Mouse (Mus musculus) 3T3-L1 (cell line): ENCODE measurements at regions not wholly inside any gene's neighbourhood (a gene's known extent, or its start where the extent isn't known, plus 50 kb on each side); places are given as distances from the start of the nearest gene placed in this dataset.

Experiments
- DNase-seq: peaks from one replicate; pipeline ENCODE4 v3.0.0-alpha.2; 2015; ENCODE audit warnings: low read depth, low spot score

DNA sequence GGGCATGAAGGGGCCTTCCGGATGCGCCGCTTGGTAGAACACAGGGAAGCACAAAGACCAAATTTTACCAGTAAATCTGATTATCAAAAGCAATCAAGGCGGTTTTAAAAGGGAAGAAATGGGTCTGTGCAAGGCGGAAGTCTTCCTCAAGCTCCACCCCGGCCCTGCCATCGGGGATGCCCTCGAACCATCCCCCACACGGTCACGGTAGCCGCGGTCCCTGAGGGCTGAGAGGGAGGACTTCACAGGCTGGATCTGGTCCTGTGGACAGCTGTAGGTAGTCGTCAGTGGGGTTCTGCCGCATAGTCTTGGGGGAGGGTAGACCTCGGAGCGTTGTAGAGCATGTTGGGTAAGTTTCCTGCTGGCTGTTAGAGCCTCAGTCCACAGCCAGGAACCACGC, 104.9 kb downstream of the Tpra1 start:
- DNase-seq, result no peak

DNA sequence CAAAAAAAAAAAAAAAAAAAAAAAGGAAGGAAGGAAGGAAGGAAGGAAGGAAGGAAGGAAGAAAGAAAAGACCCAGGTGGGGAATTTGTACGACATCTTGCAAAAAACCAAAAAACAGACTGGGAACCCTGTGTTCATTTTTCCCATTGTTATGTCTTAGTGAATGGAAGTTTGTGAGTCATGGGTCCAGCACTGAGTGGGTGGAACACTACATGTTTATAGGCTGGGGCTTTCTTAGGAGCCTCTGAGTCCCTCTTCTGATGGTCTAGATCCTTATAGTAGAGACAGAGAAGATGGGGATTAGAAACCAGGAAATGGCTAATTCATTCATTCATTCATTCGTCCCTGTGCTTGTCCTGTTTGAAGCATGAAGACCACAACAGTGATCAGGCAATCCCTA, 105.5 kb downstream of the Tpra1 start:
- DNase-seq, result peak; percentile 64

DNA sequence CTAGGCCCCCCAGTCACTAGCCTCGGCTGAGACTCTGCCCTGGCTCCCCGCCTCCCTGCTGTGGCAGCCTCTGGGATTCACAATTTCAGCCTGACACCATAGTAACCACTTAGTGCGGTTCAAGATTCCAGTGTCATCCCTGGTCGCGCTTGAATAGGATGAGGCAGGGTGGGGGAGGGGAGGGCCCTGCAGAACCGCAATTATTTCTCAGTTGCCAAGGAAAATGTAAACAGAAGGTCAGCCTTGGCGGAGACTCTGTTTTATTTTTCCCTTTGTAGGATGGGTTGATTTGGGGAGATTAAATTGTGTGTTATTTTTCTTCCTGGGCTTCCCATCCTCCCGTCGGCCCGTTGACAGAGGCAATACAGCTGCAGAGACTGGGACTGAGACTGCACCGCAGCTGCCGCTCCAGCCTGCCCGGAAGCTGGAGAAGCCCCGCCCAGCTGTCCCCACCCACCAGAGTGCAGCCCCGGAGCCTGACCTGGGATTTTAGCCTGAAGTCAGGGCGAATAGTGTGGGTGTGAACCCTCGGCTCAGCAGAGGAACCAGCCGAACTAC, 106.6 kb downstream of the Tpra1 start:
- DNase-seq, result no peak

DNA sequence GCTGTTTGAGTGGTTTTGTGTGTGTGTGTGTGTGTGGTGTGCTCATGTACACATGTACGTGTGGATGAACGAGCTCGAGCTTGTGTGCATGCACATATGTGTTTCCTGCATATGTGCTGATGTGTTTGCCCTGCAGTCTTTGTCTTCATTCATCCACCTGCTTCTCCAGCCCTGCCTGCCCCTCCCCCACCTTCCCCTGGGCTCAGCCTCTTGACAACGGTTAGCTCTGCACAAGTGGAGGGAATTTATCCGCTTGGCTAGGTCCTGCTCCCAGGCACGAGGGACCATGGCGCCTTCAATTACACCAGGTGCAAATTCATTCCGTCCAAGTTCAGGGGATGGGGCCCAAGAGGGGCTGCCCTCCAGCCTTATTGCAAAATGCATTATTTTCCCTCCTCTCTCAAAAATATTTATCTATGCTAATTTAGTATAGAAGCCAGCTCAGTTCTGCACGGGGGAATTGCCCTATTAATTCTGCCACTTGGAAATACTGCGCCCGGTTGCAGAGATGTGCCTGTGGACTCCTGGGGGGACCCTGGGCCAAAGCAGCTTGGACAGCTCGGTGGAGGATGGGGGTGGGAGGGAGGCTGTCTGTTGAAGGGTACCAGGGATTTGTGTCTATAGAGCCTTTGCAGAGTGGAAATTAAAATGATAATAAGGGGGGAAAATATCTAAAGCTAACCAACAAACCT, 111.1 kb downstream of the Tpra1 start:
- no peak for DNase-seq

DNA sequence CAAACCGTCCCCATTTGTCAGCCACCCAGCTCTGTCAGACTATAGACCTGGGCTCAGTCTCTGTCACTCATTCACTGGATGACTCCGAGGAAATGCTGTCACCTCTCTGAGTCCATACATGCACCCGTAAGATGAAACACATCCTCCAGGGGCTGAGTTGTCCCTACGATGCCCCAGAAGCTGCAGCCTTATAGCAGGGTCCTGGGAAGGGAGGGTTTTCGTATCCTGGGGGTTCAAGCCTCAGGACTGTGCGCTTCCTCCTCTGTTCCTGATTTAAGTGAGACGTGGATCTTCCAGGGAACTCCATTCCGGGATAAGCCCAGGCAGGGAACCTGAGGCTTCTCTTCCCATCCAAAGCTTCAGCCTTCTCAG, 111.6 kb downstream of the Tpra1 start:
- DNase-seq, result no peak

DNA sequence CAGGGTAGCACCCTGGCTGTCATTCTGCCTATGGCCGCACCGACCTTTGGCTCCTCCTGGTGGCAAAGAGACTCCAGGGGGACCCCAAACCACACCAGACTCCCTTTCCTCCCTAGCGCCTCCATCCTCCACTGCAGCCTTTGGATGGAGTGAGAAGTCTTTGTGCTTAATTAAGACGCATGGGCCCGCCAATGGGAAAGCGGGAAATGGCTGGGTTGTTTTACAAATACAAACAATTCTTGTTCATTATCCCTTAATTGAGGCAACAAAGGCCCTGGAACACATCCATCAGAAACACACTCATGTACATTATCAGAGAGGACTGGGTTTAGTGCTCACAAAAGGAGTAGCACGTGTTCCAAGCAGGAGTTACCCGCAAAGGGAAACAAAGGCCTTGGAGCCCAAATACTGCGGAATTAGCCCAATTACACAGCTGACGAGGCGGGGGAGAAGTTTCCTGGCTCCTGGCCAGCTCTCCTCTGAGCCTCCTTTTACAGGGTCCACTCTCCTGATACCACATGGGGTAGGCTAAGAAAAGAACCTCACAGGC, 122.1 kb downstream of the Tpra1 start:
- no peak for DNase-seq

DNA sequence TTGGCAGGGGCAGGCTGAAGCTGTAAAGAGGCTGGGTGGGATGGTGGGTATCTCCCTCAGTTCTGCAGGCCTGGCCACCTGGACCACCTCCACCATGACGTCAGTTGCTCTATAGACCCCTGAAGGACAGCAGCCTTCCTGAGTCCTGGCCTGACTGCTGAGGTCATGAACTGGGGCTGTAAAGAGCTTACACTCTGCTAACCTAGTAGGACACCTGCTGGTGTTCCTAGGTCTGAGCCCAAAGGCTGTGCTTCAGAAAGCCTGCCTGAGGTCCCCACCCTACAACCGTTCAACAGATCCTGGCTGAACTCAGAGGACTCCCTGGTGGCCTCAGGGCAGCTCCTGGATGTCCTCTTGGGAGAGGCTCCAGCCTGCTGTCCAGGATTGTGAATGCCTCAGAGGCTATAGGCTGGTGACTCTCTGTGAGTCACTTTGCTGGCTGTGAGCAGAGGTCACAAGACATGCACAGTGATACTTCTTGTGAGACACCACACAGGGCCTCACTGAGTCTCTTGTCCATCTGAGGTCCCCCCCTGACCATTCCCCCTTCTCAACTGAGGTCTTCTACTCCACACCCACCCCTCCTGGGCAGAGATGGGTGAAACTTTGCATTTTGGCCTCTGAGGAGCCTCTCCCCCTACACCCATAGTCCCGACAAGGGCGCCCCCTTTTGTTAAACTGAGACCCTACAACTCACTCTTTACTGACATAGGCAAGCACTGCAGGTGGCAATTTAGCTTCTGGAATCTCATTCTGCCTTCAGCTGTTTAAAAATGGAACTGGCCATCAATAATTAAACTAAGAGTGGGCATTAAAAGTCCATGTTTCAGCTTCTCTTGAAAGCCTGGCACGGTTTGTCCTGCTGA, 131.6 kb downstream of the Tpra1 start:
- peak; percentile 88 for DNase-seq

DNA sequence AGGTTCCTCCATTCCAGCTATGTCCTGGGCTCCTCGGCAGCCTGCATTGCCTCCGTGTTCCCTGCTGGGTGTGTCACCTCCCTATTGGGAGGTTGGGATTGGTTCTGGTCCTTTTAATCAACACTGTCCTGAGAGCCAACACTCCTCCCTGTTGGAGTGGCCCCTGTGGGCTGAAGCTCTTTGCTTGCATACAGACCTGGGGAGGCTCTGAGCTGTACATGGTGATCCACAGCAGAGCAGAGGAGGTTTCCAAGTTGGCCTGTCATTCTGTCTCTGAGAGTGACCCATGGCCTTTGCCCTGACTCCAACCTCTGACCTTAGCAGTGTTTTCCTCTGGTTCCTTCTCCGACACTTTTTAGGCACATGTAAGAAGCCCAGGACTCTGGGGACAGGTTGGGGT, 132.4 kb downstream of the Tpra1 start:
- DNase-seq, result no peak

DNA sequence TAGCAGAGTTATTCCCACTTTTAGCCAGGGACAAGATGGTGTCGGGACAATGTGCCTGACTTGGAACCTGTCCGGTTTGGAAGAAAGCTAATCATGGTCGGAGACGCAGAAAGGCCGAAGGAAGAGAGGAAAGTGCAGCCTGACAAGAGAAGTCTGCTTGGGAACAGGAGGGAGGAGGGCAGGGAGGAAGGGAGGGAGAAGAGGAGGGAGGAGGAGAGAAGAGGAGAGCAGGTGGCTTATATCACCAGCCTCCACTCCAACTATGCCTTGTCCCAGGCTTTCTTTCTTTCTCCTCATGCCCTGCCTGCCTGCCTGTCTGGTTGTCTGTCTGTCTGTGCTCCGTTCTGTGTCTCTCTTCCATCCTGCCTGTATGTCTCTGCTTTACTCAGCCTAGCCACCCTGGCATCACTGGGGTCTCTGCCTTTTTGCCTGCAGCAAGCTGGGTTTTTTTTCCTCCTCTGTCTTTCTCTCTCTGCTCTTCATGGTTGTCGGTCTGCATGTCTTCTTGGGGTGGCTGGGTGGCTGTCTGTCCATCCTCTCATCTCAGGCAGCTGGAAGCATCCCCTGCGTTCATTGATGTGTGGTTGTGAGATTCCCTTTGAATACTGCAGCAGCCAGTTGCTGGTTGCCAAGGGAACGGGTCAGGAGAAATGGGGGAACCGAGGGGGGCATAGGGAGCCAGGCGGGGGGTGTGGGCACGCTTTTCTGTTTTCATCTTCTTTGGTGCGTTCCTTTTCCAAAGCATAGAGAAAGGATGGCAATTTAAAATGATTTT, 133.2 kb downstream of the Tpra1 start:
- no peak for DNase-seq

DNA sequence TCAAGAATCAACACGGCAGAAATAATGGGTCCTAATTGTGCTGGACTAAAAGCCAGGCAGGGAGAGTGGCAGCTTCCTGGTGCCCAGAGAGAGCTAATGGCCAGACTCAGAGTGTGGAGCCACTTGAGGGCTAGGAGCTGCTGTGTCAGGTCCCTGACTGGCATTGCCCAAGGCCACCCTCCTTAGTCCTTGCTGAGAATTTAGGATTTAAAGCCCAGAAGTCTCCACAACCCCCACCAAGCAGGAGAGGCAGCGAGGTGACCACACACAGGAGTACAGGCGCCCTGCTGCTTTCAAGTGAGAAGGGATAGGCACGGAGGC, 133.7 kb downstream of the Tpra1 start:
- no peak for DNase-seq

DNA sequence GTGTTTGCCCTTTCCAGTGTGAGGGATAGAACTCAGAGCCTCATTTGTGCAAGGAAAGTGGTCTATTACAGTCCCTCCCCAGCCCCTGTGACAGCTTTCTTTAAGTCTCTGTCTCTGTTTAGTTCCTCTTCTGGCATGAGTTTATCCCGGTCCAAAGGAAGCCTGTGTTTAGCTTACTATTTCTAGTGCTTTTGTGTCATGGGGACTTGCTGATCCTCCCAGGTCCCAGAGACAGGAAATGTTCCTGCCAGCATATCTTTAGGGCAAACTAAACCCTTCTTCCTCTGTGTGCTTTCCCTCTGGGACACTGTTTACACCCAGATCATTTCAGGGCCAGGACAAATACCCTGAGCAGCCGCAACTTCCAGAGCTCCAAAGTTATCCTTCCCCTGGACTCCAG, 135.3 kb downstream of the Tpra1 start:
- DNase-seq, result no peak

DNA sequence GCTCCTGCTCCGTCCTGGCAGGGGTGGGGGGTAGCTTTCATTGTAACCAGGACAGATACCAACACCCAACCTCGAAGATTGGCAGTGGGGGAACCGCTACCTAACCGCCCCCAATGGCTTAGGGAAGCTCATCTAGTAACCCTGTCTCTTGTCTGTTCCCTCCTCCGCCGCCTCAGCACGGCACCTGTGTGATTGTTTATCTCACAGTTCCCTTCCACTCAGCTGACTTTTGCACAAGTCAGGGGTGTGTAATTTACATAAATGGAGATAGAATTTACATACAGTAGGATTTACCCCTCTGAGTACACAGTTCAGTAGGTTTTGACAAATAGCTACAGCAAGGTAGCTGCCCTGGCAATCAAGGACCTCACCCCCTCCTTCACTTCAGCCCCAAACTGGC, 135.8 kb downstream of the Tpra1 start:
- DNase-seq, result no peak

DNA sequence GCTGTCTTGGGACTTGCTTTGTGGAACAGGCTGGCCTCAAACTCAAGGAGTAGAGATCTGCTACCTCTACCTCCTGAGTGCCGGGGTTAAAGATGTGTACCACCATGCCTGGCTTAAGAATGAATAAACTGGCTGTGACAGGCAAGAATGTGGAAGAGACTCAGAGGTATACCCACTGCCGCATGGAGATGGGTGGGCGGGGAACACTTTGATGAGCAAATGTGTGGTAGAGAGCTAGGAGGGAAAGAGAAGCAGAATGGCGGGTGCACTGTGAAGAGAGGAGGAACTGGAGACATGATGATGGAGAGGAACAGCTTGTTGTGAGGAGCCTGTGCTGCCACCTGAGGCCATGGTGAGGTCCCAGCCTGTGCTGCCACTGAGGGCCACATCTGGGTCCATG, 138.9 kb downstream of the Tpra1 start:
- no peak for DNase-seq

DNA sequence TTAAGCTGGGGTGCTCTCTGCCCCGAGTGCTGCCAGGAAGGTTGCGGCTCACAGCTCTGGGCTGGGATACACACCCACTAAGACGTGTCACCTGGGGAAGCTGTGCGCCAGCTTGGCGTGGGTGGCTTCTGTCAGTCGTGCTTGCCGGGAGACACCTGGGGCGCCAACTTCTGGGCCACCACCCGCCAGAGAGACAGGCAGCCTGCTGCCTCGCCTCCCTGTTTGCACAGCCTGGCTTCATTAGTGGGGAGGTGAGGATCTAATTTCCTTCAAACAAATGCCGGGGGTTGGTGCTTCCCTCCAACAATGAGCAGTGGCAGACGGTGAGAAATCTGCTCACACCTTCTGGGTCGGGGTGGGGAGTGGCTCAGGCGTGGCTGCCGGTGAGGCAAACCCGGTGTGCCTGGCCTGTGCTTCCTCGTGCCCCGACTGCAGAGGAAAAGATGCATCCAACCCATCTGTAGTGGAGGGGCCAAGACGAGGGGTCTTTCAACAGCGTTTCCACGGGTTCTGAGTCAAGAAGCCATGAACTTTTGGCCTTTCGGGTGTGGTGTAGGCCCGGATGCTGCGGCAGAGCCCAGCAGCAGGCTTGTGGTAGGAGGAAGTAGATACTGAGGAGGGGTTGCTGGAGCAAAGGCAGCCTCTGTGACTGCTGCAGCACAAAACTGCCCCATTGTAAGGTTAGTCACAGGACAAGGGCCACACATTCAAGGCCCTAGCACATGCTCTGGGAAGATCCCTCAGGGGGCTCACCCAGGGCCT, 140.6 kb downstream of the Tpra1 start:
- DNase-seq, result no peak

DNA sequence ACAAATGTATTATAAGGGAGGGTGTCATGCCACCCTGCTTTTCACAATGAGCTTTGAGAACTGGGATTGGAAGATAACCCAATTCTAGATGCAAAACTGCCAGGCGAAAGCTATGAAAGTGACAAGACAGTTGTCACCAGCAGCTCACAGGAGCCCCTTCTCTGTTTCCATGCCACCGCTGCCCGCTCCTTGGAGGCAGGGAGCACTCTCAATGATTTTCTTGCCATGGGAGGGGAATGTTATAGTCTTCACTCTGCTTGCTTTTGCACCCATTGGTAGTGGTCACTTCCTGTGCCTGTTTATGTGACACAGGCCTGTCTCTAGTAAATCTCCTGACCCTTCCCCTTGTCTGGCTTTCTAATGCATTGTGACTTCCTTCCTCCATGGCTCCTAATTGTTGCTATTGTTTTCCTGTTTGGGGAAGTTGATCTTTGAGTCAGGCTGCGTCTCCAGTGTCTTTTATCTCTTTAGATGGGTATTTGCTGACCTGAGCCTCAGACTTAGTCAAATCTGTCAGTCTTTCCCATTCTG, 143.4 kb downstream of the Tpra1 start:
- DNase-seq, result no peak

DNA sequence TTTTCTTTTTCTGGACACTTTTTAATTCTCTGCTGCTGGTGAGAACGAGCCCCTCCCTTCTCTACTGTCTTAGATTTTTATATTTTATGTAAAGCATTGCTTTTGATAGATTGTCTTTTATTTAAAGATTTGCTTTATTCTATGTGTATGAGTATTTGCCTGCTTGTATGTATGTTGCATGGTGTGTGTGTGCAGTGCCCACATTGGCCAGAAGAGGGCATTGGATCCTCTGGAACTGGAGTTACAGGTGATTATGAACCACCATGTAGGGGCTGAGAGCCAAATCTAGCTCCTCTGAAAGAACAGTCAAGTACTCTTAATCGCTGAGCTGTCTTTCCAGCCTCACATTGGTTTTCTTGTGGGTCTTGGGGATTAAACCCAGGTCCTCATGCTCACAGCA, 144.4 kb downstream of the Tpra1 start:
- DNase-seq, result peak; percentile 37

DNA sequence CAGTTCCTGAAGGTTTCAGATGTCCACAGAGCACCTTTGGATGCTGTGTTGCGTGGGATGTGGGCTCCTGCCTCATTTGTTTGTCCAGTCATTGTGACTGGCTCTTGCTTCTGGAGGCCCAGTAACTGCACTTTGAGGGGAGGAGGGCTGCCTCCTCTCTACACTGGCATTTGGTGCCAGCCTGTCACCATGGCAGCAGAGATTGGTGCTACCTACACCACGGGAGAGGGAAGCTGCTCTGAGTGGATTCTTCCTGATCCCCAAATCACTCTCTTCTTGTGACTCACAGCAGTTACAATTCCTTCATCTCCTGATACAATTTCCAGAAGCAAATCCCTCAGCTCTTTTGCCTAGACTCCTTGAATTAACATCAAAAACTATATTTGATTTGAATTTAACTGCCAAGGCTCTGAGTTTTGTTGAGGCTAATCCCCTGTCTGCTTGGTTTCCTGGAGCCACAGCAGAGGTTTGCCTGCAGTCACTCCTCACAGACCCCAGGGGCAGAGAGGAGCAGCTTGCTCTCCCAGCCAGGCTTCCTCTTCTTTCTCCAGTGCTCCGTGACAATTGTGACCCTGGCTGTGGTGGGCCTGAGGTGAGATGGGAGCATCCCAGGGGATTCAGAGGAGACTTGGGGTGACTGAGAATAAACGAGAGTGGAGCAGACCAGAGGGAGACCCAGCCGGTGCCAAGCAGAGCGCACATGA, 145.7 kb downstream of the Tpra1 start:
- peak; percentile 60 for DNase-seq

DNA sequence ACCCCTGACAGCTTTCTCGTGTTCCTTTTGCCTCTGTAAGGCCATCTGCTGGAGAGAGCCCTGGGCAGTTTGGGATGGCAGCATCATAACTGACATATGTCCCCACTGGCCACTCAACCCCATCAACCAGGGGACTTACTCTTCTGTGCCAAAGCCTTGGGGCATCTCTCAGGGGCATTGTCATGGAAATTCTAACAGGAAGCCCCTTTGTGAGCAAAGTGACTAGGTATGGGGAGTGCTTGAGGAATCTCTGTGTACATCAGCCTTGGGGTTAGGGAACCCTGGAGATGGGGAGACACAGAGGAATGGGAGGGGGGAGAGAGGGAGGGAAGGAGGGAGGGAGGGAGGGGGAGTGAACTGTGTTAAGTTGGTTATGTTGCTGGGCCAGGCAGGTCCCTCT, 147.2 kb downstream of the Tpra1 start:
- no peak for DNase-seq

DNA sequence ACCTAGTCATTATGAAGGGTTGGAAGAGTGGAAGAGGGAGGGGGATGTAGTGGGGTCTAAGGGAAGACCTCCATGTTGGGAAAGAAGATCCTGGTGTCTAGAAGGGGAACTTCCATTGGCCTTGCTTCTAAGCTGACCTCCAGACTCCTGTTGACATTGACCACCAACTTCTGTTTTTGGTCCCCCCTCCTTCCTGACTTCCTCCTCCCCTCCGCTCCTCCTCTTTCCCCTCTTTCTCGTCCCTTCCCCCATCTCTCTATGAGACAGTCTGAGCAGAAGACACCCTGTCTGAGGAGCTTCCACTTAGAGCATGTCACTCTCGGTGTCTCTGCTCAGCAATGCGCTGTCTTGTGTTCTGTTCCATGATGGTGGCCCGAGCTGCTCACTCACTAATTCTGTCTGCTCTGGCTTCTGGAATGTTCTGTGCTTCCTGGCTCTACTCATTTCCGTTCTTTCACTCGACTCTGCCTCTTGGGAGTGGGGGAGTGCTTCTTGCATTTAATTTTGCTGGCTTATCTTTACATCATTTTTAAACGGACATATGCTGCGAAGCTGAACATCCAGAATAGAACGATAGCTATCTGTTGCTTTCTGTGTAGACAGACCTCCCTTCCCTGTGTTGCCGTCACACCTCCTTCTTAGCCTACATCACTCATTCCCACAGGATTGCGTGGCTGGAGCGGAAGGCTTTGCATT, 148.7 kb downstream of the Tpra1 start:
- no peak for DNase-seq
